Mouse (Mus musculus) CD8-positive naive resting alpha-beta T cell, adult 2 months (primary cell): ENCODE measurements around the gene Gabrg3.

Source experiments
- DNase-seq, 2 experiments: peaks; one replicate each; pipeline ENCODE4 v3.0.0; 2022; ENCODE audit warnings: low read depth in 2 of 2, low spot score in 2 of 2

Gabrg3 gene

DNA sequence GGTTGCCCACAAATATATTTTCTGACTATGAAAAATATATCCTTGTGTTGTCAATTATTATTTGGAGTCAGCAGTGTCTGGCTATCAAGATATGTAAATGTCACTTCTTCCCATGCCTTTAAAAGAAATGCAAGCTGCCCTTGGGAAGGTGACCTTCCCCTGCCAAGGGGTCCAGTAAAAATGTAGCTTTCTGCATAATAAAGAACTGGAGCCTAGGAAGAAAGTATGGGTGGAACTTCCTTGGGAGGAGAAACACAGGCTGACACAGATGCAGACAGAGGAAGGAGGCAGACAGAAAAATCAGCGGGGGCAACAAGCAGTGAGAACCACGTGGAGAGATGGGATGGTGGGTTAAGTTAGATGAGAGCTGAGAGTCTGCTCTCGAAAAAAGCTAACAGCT lies 304.9 kb downstream of the Gabrg3 start:
- DNase-seq: no peak

DNA sequence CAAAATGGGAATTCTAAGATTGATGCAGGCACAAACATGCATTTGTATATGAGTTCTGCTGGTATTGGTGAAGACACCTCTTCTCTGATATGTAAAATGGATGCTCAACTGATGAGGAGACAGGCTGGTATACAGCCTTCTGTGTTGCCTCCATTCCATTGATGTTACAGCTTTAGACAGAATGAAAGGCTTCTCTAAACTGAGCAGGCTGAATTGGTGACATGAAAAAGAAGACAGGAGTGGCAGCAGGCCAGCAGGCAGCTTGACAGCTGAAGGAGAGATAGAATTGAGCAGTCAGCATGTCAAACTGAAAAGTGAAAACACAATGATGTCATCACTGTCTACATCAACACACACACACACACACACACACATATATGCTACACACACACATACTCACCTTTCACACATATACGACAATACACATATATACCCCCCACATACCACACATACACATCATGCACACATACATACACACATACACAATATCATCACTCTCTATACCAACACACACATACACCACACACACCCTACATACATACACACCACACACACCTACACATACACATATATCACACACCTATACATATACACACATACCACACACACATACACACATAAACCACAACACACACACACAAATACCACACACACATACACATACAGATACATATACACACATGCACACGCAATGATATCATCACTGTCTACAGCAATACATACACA lies 315.4 kb downstream of the Gabrg3 start:
- DNase-seq: no peak

GRCm38 (mm10) chr7:57065398-57065797 lies 321.6 kb downstream of the Gabrg3 start:
- DNase-seq: no peak

DNA sequence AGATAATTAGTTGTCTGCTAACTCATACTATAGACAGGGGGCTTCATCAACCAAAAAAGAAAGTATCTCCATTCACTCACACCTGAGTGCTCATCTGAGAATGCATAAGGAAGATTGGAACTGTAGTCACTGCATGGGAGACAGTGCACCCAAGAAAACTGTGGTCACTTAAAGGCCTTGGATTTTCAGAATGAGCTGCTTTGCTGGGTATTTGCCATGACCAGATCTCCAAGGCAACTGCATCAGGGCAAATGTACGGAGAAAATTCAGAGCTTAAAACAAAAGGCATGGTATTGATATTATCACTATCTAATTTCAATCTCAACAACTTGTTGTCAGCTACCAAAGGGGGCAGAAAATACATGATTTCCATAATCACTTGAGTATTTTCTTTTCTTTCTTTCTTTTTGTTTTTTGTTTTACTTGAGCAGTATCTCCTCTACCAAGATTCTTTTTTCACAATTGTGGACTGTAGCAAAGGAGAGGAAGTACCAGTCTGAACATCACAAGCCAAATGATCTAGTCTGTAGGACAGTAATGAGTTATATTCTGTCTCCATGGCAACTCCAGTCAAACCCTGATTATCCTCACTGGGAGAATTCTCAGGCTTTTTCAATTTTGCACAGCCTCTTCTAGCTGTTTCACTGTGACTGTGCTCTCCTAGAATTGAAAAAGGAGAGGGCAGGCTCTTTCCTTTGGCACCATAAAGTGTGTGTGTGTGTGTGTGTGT lies 335.9 kb downstream of the Gabrg3 start:
- no peak for DNase-seq

DNA sequence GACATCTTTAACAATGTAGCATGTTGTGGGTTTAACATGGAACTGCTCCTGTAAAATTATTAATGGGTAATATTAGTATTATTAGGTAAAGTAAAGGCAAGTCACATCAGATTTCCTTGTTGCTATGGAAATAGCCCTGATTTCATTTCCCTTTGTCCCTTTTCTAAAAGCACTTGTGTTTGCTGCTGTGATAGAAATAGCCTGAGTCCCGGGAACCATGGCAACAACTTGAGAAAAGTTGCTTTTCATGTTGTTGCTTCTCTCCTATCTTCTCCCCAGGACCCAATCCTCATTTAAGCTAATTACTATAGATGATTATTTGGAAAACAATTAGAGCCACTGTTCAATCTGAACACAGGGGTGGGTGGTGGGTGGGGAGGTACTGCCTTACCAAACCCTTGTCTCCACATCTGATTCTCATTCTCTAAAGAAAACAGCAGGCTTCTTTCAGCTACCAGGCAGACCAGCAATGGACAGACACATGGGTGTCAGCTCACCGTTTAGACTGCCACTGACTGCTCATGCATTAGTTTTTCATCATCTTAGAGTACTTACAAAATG lies 349.0 kb downstream of the Gabrg3 start:
- no peak for DNase-seq

GRCm38 (mm10) chr7:57000585-57001261 lies 386.3 kb downstream of the Gabrg3 start:
- no peak for DNase-seq

DNA sequence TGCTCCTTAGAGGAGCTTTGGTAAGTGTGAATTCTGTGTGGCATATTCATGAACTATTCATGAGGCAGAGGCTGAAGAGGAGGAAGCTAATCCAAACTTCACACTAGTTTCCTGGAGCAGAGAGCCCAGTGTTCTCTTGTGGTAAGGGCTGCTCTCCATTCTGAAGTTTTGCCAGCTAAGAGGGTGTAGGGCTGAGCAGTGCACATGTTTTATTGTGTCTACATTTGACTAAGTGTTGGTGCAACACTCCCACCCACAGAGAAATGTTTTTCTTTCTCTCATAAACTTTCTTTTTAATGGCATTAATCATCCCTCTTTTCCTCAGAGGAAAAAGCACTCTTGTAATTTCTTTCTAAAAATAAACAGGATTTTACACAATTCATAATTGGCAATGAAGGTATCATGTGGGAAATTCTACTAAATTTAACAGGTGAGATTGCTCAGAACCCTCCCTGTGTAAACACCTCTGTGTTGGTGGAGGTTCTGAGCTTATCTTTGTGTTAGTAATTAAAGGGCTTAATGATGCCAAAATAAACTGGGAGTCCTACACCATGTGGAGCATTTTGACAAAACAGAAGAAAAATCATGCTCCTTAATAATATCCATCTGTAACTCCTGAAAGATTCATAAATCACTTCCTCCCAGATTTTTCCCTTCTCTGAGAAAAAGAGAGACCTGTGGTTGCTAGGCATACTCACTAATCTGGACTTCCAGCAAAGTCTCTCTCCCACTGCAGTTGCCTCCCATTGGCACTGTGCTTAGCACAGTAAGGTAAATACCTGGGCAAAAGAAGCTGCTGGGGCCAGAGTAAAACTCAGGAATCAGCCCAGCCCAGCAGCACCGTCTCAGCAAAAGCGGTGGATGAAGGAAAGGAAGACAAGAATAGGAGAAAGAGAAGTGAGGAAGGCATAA lies 389.0 kb downstream of the Gabrg3 start:
- DNase-seq: no peak

DNA sequence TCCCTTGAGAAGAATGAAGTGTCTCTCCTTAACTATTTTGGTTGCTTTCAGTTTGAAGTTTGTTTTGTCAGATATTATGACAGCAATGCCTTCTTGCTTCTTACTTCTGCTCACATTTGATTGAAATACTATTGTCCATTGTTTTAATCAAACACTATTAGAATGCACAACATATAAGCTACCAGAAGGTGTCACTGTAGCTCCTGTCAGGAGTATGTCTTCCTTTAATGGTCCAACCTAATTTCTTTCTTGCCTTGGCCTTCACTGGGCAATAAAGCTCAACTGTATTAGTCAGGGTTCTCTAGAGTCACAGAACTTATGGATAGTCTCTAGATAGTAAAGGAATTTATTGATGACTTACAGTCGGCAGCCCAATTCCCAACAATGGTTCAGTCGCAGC lies 440.6 kb downstream of the Gabrg3 start:
- DNase-seq: no peak

- no peak for DNase-seq
Observed at GRCm38 (mm10) chr7:56941606-56942005, 445.4 kb downstream of the Gabrg3 start.

GRCm38 (mm10) chr7:56938020-56938419 lies 449.0 kb downstream of the Gabrg3 start:
- no peak for DNase-seq

- no peak for DNase-seq
Observed at GRCm38 (mm10) chr7:56919499-56919898, 467.5 kb downstream of the Gabrg3 start.

- no peak for DNase-seq
Observed at GRCm38 (mm10) chr7:56914862-56915261, 472.1 kb downstream of the Gabrg3 start.

GRCm38 (mm10) chr7:56899762-56900161 lies 487.2 kb downstream of the Gabrg3 start:
- no peak for DNase-seq

GRCm38 (mm10) chr7:56867314-56868075 lies 519.5 kb downstream of the Gabrg3 start:
- DNase-seq: no peak

DNA sequence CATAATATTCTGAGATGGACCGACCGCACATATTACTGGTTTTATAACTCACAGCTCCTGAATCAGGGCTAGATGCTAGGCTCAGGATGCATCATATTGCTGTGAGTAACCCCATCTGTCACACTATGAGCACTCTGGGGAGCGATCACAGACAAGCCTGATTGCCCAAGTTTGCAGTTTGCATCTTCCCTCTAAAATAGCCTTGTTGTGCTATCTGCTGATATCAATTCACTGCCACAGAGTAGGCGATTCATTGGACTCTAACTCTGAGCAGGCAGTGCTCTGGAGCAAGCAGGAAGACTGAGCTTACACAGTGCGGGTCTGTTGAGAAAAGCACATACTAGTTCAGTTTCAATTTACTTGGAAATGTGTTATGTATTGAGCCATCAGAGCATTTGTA lies 543.4 kb downstream of the Gabrg3 start:
- no peak for DNase-seq

DNA sequence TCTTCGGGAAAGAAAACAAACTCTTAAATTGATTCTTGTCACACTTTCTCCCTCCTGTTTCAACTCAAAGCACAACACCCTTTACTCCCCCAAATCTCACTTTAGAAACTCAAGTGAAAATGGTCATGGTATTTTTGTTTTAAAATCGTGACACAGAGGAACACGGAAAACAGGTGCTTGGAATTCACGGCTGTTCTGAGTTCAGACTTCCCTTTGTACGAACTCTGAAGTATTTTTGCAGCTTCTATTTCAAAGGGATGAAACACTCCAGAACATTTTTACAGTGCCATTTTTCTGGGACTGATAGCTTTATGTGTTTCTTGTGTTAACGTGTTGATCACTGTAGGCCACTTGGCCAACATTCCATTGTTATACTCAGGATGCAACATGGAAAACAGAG lies 561.5 kb downstream of the Gabrg3 start:
- no peak for DNase-seq

DNA sequence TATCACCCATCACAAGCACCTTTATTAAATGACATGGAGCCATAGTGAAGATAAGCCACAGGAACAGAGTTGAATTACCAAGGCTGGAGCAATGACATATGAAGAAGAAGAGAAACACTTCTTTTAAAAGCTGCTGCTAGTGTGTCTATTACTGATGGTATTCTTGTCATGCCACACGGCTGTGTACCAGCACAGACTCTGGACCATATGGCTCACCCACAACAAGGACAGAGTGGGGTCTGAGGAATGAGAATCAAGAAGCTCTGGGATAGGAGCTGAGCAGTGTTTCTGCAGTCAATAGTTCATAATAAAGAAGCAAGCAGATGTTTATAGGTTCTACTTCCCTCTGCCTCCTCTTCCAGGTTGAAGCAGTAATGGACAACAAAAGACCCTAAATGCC lies 585.1 kb downstream of the Gabrg3 start:
- no peak for DNase-seq

- no peak for DNase-seq
Observed at GRCm38 (mm10) chr7:56779122-56779521, 607.9 kb downstream of the Gabrg3 start.

DNA sequence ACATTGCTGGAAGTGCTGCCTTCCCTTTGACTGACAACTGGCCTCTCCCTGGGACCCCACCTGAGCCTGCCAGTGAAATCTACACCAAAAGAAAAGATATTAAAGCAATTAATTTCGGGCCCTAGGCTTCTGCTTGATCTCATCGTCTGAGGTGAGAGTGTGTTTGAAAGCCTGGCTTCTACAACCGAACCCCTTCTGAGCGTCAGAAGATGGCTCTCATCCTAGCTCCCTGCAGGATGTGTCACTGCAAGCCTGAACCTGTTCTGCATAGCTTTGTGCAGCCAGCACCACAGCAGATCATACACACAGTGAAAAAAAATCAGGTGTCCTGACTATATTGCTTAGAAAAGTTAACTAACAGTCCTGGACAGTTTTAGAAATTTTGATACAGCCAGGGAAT lies 618.8 kb downstream of the Gabrg3 start:
- DNase-seq: no peak

DNA sequence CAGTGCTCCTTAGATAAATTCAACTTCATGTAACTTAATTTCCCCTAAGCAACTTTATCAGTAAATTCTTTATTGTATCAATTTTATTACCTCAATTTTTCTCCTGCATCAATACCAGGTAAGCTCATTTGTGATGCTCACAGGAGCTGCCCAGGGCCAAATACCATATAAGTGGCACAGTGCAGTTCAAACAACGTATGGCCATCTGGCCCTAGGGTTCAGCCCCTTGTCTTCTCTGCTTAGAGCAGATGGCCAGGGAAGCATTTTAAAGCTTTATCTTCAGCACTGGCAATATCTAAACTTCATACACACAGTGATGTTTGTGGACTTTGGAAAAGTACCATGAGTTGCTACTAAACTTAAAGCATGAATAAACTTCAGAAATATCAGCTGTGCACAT lies 619.2 kb downstream of the Gabrg3 start:
- no peak for DNase-seq
